Mouse (Mus musculus): ENCODE results near the gene Rab11fip4. TPM values are rescaled to one million over a fixed set of nuclear protein-coding genes. Genes with fewer than 3 reads are reported as not detected.
"Not testable (repeated sequence)": the region's sequence is repeated elsewhere in the genome, so short reads cannot be mapped to it uniquely, and the experiment has no call there.

Gene Rab11fip4
- total RNA-seq, 2 experiments from 2014 or later, result 0.23 to 0.42 TPM

DNA sequence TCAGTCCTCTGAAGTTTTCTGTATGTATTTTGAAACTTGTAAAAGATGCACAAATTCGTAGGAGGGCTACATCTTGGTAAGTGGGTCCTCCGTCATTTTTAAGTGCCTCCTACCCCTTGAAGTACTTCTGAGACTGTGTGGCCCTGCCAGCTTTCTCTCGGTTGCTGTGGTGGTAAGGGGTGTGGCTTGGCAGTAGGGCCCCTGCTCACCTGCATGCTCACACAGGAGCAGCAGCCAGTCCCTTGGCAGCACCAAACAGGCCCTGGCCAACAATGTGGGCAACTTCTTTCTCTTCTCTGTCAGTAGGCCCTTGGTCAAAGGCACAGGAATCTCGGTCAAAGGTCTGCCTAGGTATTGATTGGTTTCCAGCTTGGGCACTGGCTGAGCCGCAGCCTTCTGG, 82.1 kb downstream of the Rab11fip4 start:
- ATAC-seq (replicated peaks; ENCODE audit: low FRiP score, poor library complexity, severe bottlenecking), result no peak

DNA sequence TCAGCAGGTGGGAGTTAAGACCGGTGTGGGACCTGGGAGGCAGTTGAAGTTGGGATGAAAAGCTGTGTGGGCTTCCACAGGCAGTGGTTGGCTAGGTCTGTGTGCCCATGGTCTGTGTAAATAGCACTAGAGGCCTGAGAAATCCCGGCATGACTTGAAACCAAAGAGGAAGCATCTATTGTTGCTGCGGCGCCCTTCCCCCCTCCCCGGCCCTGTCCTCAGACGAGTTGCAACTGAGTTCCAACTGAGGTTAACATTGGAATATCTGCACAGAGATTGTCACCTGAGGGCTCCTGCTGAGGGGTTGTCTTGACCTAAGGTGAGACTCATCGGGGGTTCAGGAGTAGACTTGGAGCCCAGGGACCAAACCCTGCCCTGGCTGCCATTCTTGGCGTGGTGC, 82.7 kb downstream of the Rab11fip4 start:
- no peak for ATAC-seq (replicated peaks; ENCODE audit: low FRiP score, poor library complexity, severe bottlenecking)

- no peak for ATAC-seq (replicated peaks; ENCODE audit: low FRiP score, poor library complexity, severe bottlenecking)
Measured at GRCm38 (mm10) chr11:79674231-79674630, 83.2 kb downstream of the Rab11fip4 start.

DNA sequence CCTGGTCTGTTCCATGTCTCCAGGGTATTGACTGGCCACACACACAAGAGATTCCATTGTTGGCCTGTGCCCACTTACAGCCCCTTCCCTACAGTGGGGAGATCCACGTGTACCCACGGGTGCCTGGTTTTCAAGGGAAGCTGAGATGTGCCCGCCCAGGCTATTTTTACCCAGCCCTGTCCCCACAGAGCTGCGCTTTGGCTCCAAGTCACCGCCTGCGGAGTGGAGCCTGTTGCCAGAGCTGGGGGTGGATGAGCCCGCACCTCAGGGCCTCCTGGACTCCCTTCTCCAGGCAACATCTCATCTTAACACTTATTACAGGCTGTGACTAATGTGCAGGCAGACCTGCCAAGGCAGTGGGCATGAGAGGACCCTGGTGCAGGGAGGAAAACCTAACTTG, 83.6 kb downstream of the Rab11fip4 start:
- ATAC-seq (replicated peaks; ENCODE audit: low FRiP score, poor library complexity, severe bottlenecking), result no peak

DNA sequence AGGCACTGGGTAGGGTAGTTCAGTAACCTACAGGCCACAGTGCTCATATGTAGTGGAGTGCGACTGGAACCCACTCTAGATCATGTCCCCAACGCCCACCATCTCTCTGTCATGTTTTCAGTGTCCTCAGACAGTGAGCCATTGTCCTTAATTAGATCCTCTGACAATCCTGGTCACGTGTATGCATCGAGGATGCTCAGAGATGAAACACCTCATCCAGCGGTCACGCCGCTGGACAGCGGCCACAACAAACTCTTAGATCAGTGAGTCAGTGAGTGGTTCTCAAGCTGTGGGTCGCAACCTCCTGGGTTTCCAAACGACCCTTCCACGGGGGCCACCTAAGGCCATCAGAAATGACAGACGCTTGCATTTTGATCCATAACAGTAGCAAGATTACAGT, 84.3 kb downstream of the Rab11fip4 start:
- ATAC-seq (replicated peaks; ENCODE audit: low FRiP score, poor library complexity, severe bottlenecking), result no peak

DNA sequence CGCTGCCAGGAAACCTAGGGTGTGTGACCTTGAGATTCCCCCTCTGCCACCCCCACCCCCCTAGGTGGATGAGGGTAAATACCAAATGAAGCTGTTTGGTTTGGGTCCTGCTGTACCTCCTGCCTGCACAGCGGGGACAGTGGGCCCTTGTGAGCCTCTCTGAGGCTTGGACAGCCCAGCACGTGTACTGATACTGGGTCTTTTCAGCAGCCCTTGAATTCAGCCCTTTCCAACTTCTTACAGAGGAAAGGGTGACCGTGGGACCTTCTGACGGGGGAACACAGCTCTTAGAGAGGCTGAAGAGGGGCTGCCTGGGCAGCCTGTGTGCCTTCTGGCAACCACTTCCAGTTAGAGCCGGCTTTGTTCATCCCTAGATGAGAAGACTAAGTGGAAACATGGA, 85.0 kb downstream of the Rab11fip4 start:
- no peak for ATAC-seq (replicated peaks; ENCODE audit: low FRiP score, poor library complexity, severe bottlenecking)

GRCm38 (mm10) chr11:79676483-79676967, 85.5 kb downstream of the Rab11fip4 start:
- no peak for ATAC-seq (replicated peaks; ENCODE audit: low FRiP score, poor library complexity, severe bottlenecking)

- no peak for ATAC-seq (replicated peaks; ENCODE audit: low FRiP score, poor library complexity, severe bottlenecking)
Measured at GRCm38 (mm10) chr11:79677402-79677801, 86.4 kb downstream of the Rab11fip4 start.

GRCm38 (mm10) chr11:79678363-79679153, 87.5 kb downstream of the Rab11fip4 start:
- ATAC-seq (replicated peaks; ENCODE audit: low FRiP score, poor library complexity, severe bottlenecking), result no peak

DNA sequence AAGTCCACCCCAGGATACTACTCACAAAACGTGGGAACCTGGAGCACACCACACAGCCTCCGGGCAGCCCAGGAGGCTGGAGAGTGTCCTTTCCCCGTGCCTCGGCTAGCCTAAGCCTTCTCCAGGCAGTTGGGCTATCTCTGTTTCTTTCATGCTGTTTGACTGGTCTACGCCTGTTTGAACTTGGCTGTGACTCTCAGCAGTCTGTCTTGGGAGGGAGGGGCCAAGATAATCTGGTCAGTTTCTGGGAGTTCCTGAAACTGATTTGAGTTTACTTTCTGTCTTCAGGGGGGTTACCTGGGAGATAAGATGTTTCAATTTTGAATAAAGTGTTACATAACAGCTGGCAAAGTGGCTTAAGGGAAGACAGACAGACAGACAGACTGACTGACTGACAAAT, 88.9 kb downstream of the Rab11fip4 start:
- ATAC-seq (replicated peaks; ENCODE audit: low FRiP score, poor library complexity, severe bottlenecking), result no peak

- no peak for ATAC-seq (replicated peaks; ENCODE audit: low FRiP score, poor library complexity, severe bottlenecking)
Measured at GRCm38 (mm10) chr11:79680559-79680958, 89.5 kb downstream of the Rab11fip4 start.

DNA sequence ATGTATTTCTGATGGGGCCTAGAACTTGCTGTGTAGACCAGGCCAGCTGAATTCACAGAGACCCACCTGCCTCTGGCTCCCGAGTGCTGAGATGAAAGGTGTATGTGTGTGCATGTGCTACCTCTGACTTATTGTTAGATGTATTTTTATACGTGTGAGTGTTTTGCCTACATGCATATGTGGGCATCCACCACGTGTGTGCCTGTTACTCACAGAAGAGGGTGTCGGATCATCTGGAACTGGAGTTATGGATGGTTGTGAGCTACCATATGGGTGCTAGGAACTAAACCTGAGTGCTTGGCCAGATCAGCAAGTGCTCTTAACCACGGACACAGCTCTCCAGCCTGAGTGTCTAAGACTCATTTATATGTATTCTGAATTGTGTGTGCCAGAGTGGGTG, 90.2 kb downstream of the Rab11fip4 start:
- ATAC-seq (replicated peaks; ENCODE audit: low FRiP score, poor library complexity, severe bottlenecking), result no peak

GRCm38 (mm10) chr11:79681798-79682197, 90.8 kb downstream of the Rab11fip4 start:
- ATAC-seq (replicated peaks; ENCODE audit: low FRiP score, poor library complexity, severe bottlenecking), result no peak

GRCm38 (mm10) chr11:79685109-79685508, 94.1 kb downstream of the Rab11fip4 start:
- no peak for ATAC-seq (replicated peaks; ENCODE audit: low FRiP score, poor library complexity, severe bottlenecking)

GRCm38 (mm10) chr11:79686501-79687121, 95.6 kb downstream of the Rab11fip4 start:
- peak; percentile 28; the same call in 1 of the 2 replicates for ATAC-seq (replicated peaks; ENCODE audit: low FRiP score, poor library complexity, severe bottlenecking)

GRCm38 (mm10) chr11:79689916-79690315, 98.9 kb downstream of the Rab11fip4 start:
- no peak for ATAC-seq (replicated peaks; ENCODE audit: low FRiP score, poor library complexity, severe bottlenecking)

GRCm38 (mm10) chr11:79691513-79691912, 100.5 kb downstream of the Rab11fip4 start:
- no peak for ATAC-seq (replicated peaks; ENCODE audit: low FRiP score, poor library complexity, severe bottlenecking)

DNA sequence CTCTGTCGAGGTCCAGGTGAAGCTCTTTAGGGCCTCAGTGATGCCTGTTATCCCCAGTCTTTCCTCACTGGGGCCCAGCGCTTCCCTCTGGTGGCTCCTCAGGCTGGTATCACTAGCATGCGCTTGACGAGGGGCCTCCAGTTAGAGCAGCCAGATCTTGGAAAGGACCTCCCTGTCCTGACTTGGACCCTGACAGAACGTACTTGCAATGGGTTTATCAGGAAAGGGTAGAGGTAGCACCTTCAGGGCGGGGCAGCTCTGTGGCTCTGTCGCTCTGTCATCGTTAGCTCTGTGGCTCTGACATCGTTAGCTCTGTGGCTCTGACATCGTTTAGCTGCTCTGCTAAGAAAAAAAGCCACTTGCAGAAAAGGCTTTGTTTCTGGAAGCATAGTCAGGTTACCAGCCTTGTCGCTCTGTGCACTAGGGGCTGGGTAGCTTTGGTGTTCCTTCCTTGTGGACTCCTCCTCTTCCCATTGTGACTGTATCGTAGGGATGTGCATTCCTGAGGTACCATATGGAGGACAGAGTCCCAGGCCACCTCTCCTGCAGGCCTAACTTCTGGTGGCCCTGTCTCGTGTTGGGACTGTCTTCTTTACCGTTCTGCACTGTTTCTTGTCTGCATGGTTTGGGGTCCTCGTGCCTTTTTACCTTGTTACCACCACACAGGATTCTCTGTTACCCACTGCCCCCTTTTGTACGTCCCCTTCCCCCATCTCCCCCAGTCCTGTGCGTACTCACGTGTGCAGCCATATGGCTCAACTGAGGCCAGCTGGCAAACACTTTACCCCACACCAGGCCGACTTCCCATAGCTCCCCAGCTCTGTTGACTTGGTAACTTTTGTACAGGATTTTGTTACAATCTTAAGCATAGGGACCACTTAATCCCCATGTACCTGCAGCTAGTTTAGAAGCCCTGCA, 105.6 kb downstream of the Rab11fip4 start:
- no peak for ATAC-seq (replicated peaks; ENCODE audit: low FRiP score, poor library complexity, severe bottlenecking)

- no peak for ATAC-seq (replicated peaks; ENCODE audit: low FRiP score, poor library complexity, severe bottlenecking)
Measured at GRCm38 (mm10) chr11:79698071-79698470, 107.1 kb downstream of the Rab11fip4 start.

DNA sequence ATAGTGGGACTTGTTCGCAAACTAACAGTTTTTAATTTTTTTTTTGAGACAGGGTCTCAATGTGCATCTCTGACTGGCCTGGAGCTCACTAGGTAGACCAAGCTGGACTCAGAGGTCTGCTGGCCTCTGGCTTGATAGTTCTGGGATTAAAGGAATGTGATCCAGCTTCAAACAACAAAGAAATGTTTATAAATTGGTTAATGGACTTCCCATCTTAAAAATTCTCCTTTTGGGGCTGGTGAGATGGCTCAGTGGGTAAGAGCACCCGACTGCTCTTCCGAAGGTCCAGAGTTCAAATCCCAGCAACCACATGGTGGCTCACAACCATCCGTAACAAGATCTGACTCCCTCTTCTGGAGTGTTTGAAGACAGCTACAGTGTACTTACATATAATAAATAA, 107.5 kb downstream of the Rab11fip4 start:
- ATAC-seq (replicated peaks; ENCODE audit: low FRiP score, poor library complexity, severe bottlenecking), result not testable (repeated sequence)
